Mouse (Mus musculus) liver, adult 2 months (tissue): ENCODE data around the gene BC053393. TPM values are rescaled to one million over a fixed set of nuclear protein-coding genes. Genes with fewer than 3 reads are reported as not detected.
"Not testable (repeated sequence)": the region's sequence is repeated elsewhere in the genome, so short reads cannot be mapped to it uniquely, and the experiment has no call there.

ENCODE experiments used
- DNase-seq: peaks from one replicate; pipeline ENCODE4 v3.0.0-alpha.2; 2011; ENCODE audit warnings: low read depth, low spot score; ENCODE audit errors: extremely low read depth
- H3K27ac ChIP-seq: fragments of 200-500 bp; replicated peaks from 2 replicates; pipeline ENCODE4 v1.5.1; 2012; ENCODE audit warnings: low read depth, mild to moderate bottlenecking, control low read depth, inconsistent platforms, low read length; ENCODE audit not compliant: insufficient read depth
- H3K27me3 ChIP-seq: fragments of 200-500 bp; 2 replicates; pipeline ENCODE4 v1.6.1; 2012; ENCODE audit warnings: mild to moderate bottlenecking, moderate library complexity, low read length, inconsistent platforms; ENCODE audit not compliant: control insufficient read depth, insufficient read depth
- H3K36me3 ChIP-seq: fragments of 200-500 bp; 2 replicates; pipeline ENCODE4 v1.6.1; 2012; ENCODE audit warnings: low read length, inconsistent platforms; ENCODE audit not compliant: control insufficient read depth, insufficient read depth
- H3K4me1 ChIP-seq: fragments of 200-500 bp; 2 replicates; pipeline ENCODE4 v1.6.1; 2011; ENCODE audit warnings: low read length; ENCODE audit not compliant: control insufficient read depth, insufficient read depth
- H3K4me3 ChIP-seq: fragments of 200-500 bp; 2 replicates; pipeline ENCODE4 v1.5.1; 2011; ENCODE audit warnings: low read depth, mild to moderate bottlenecking, control low read depth, low read length, moderate library complexity; ENCODE audit not compliant: insufficient read depth
- H3K79me2 ChIP-seq: fragments of 200-500 bp; 2 replicates; pipeline ENCODE4 v1.6.1; 2012; ENCODE audit warnings: inconsistent platforms, mild to moderate bottlenecking, low read length, moderate library complexity; ENCODE audit not compliant: control insufficient read depth, insufficient read depth
- H3K9ac ChIP-seq: fragments of 200-500 bp; 2 replicates; pipeline ENCODE4 v1.6.1; 2012; ENCODE audit warnings: low read depth, mild to moderate bottlenecking, control low read depth, inconsistent platforms, low read length
- CTCF ChIP-seq: fragments of 200-500 bp; IDR thresholded peaks from 2 replicates; pipeline ENCODE4 v1.5.1; 2011; ENCODE audit warnings: low read depth, low read length, control low read depth
- POLR2A ChIP-seq: fragments of 200-500 bp; IDR thresholded peaks from 2 replicates; pipeline ENCODE4 v1.6.1; 2011; ENCODE audit warnings: low read length, control low read depth; ENCODE audit not compliant: insufficient read depth; ENCODE audit errors: extremely low read depth
- WGBS: fragments of 180-500 bp; shearing (Covaris S2); methylation state at CpG from one replicate; pipeline ENCODE4 v1.1.7; 2018; 5-methylcytosine and 5-hydroxymethylcytosine counted together
- polyA plus RNA-seq: library from polyadenylated mRNA; depleted of rRNA; stranded (reverse); fragments of >200 nt; gene quantifications from 2 replicates; pipeline ENCODE4 v1.2.3, GENCODE M21; 2012; rRNA removed
- total RNA-seq: library from RNA; depleted of rRNA; stranded (reverse); fragments of >200 nt; gene quantifications from 2 replicates; pipeline ENCODE4 v1.2.3, GENCODE M21; 2014; rRNA removed

BC053393 gene
- total and polyA plus RNA-seq, 2 experiments: not detected

DNA sequence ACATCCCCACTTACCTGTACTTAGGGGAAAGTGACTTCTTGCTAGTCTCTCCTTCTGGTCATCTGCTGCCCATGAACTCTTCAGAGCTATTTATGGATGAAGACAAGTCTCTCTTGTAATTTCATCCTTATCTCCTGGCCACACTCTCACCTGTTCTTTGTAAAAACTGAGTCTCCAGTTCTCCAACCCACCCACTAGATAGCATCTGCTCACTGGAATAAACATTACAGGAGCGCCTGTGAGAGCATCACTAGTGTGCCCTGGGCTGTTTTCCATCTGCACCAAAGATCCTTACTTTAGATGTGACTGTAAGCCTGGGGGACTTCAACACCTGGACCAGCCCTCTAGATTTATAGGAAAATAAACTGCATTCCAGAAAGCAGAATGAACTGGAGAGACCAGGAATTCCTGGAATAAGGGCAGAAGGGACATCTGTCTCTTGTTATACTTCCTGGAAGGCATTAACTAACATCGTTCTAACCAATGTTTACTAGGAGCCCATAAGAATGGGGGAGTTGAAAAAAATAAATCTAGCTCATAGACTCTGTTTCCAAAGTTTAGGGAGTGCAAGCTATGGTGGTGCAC lies 58.0 kb downstream of the BC053393 start, which contains the start of gene Dppa1:
Gene Dppa1, minus strand, starts transcription at position 51 of the 585 bp plus-strand sequence.
- no peak within 1 kb of the TSS for H3K9ac ChIP-seq
- WGBS: 73% methylated on average over 2 of the region's 2 CpGs
- H3K36me3 ChIP-seq: no peaks in the 10 kb centered on the region
- no peak within 1 kb of the TSS for H3K4me3 ChIP-seq
- no peaks in the 10 kb centered on the region for H3K79me2 ChIP-seq
- H3K27ac ChIP-seq: no peak within 1 kb of the TSS
- TF ChIP-seq CTCF: no peak
- TF ChIP-seq POLR2A: no peak
- no peaks in the 10 kb centered on the region for H3K27me3 ChIP-seq
- H3K4me1 ChIP-seq: no peaks in the 10 kb centered on the region
- no peak for DNase-seq

GRCm38 (mm10) chr11:46631635-46632034 lies 60.3 kb downstream of the BC053393 start:
- Histone ChIP-seq H3K4me1 (no peaks in the 10 kb centered on the region), H3K27ac (no peak overlapping the region), H3K79me2 (no peaks in the 10 kb centered on the region), H3K27me3 (no peaks in the 10 kb centered on the region), H3K4me3 (no peak overlapping the region), H3K9ac (no peak overlapping the region), H3K36me3 (no peaks in the 10 kb centered on the region)
- DNase-seq: peak; percentile 47
- 14% methylated on average over 3 of the region's 3 CpGs for WGBS
- no peak for TF ChIP-seq POLR2A
- peak; percentile 59 for TF ChIP-seq CTCF

- not testable (repeated sequence) for H3K4me3 ChIP-seq, H3K27ac ChIP-seq, H3K36me3 ChIP-seq, H3K27me3 ChIP-seq, H3K79me2 ChIP-seq, H3K4me1 ChIP-seq, DNase-seq, H3K9ac ChIP-seq
- WGBS: 82% methylated on average over 4 of the region's 4 CpGs
These were observed 64.2 kb downstream of the BC053393 start for GRCm38 (mm10) chr11:46635516-46635915.

DNA sequence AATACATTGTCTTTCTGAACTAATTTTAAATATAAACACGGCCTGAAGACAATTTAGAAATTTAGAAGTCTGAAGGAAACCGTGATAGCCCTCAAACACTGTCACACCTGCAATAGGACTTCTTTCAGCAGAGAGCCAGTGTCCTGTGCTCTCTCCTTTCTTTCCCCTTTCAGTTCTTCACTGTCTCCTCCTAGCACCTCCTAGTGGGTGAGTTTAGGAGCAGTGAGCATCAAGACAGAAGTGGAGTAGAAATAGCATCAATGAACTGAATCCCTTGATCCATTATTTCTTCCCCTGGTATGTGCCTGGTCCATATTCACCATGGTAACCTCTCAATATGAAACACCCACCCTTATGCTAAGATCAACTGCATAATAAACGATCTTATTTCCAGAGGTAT lies 65.2 kb downstream of the BC053393 start:
- TF ChIP-seq POLR2A (no peak), CTCF (no peak)
- Histone ChIP-seq H3K79me2 (no peaks in the 10 kb centered on the region), H3K9ac (no peak overlapping the region), H3K27me3 (no peaks in the 10 kb centered on the region), H3K27ac (no peak overlapping the region), H3K4me3 (no peak overlapping the region), H3K4me1 (no peaks in the 10 kb centered on the region), H3K36me3 (no peaks in the 10 kb centered on the region)
- DNase-seq: no peak
- WGBS: 78% methylated on average over 3 of the region's 3 CpGs

Other genes with a start within 250 kb of the BC053393 start
- gene Itk, start 182.0 kb upstream of the BC053393 start, total RNA-seq: 0.27 and 0.46 TPM in 2 replicates
- gene Itk, start 182.0 kb upstream of the BC053393 start, polyA plus RNA-seq: 0.22 and 0.24 TPM in 2 replicates
- gene Fam71b, start 175.0 kb upstream of the BC053393 start, total RNA-seq: not detected in 2 replicates
- not detected in 2 replicates for gene Fam71b, start 175.0 kb upstream of the BC053393 start, polyA plus RNA-seq
- 12.0 and 14.8 TPM in 2 replicates for gene Med7, start 134.6 kb upstream of the BC053393 start, total RNA-seq
- gene Med7, start 134.6 kb upstream of the BC053393 start, polyA plus RNA-seq: 9.1 and 14.7 TPM in 2 replicates
- gene Havcr2, start 116.6 kb upstream of the BC053393 start, total RNA-seq: 0.18 and 0.27 TPM in 2 replicates
- gene Havcr2, start 116.6 kb upstream of the BC053393 start, polyA plus RNA-seq: 0.02 TPM in 1 of 2 replicates, not detected in the other
- gene Gm12169, start 47.3 kb upstream of the BC053393 start, total RNA-seq: not detected in 2 replicates
- gene Gm12169, start 47.3 kb upstream of the BC053393 start, polyA plus RNA-seq: not detected in 2 replicates
- not detected in 2 replicates for gene Dppa1, start 57.7 kb downstream of the BC053393 start, total RNA-seq
- not detected in 2 replicates for gene Dppa1, start 57.7 kb downstream of the BC053393 start, polyA plus RNA-seq
- 92.8 and 119 TPM in 2 replicates for gene Timd2, start 135.5 kb downstream of the BC053393 start, total RNA-seq
- gene Timd2, start 135.5 kb downstream of the BC053393 start, polyA plus RNA-seq: 134 and 163 TPM in 2 replicates
- 0.09 and 0.27 TPM in 2 replicates for gene Havcr1, start 163.5 kb downstream of the BC053393 start, total RNA-seq
- 0.06 TPM in 1 of 2 replicates, not detected in the other for gene Havcr1, start 163.5 kb downstream of the BC053393 start, polyA plus RNA-seq
- 5.3 and 5.4 TPM in 2 replicates for gene Timd4, start 239.3 kb downstream of the BC053393 start, total RNA-seq
- gene Timd4, start 239.3 kb downstream of the BC053393 start, polyA plus RNA-seq: 1.8 and 3.0 TPM in 2 replicates